Mouse (Mus musculus) CH12.LX (cell line): ENCODE results near the gene Cdh13. TPM values are rescaled to one million over a fixed set of nuclear protein-coding genes. Genes with fewer than 3 reads are reported as not detected.

Experiments
- DNase-seq: peaks from one replicate; pipeline ENCODE4 v3.0.0-alpha.2; 2013; ENCODE audit errors: extremely low read depth
- H3K27ac ChIP-seq: 2 replicates; pipeline ENCODE4 v1.5.1; 2012; ENCODE audit warnings: low read depth, mild to moderate bottlenecking, control low read depth, moderate library complexity; ENCODE audit not compliant: insufficient read depth
- H3K27me3 ChIP-seq: replicated peaks from 2 replicates; pipeline ENCODE3; 2012; ENCODE audit warnings: inconsistent platforms
- H3K36me3 ChIP-seq, 2 experiments: replicated peaks in 1 of 2; 2 replicates each; pipeline versions ENCODE3 to v1.6.1; 2012; ENCODE audit warnings: inconsistent platforms in 1 of 2, low read length in 1 of 2, mild to moderate bottlenecking in 1 of 2, mixed read lengths in 1 of 2, moderate library complexity in 1 of 2; ENCODE audit not compliant: control insufficient read depth in 1 of 2, insufficient read depth in 1 of 2
- H3K4me1 ChIP-seq, 2 experiments: 2 replicates each; pipeline ENCODE4 v1.6.1; 2012; ENCODE audit warnings: inconsistent platforms in 1 of 2, moderate library complexity in 1 of 2; ENCODE audit not compliant: insufficient read depth in 2 of 2, control insufficient read depth in 1 of 2
- H3K4me2 ChIP-seq: 2 replicates; pipeline ENCODE4 v1.6.1; 2012; ENCODE audit warnings: low read depth, mild to moderate bottlenecking, control low read depth; ENCODE audit not compliant: poor library complexity, insufficient read depth, severe bottlenecking
- H3K4me3 ChIP-seq, 3 experiments: fragments of 150-350 bp in 1 of 3; sonication (generic) in 1 of 3; replicated peaks in 1 of 3; 2 replicates each; pipeline versions ENCODE3 to v1.5.1; 2011 to 2012; ENCODE audit warnings: low read depth in 2 of 3, low read length in 2 of 3, mild to moderate bottlenecking in 2 of 3, moderate library complexity in 2 of 3, control low read depth in 1 of 3, improper control_type of control experiment in 1 of 3, inconsistent platforms in 1 of 3, mixed read lengths in 1 of 3; ENCODE audit not compliant: poor library complexity in 1 of 3
- H3K79me2 ChIP-seq: replicated peaks from 2 replicates; pipeline ENCODE4 v1.6.1; 2012; ENCODE audit warnings: mild to moderate bottlenecking, moderate library complexity; ENCODE audit not compliant: control insufficient read depth, poor library complexity, insufficient read depth, severe bottlenecking; ENCODE audit errors: extremely low read depth
- H3K9ac ChIP-seq: 2 replicates; pipeline ENCODE4 v1.6.1; 2012; ENCODE audit warnings: low read depth, mild to moderate bottlenecking, control low read depth, moderate library complexity; ENCODE audit not compliant: insufficient read depth
- H3K9me3 ChIP-seq: replicated peaks from 2 replicates; pipeline ENCODE3; 2012; ENCODE audit warnings: low read length, inconsistent platforms, mixed read lengths
- BHLHE40 ChIP-seq: IDR thresholded peaks from 2 replicates; pipeline ENCODE4 v1.6.1; 2011; ENCODE audit warnings: mild to moderate bottlenecking, low read depth, low read length, improper control_type of control experiment
- CHD1 ChIP-seq: IDR thresholded peaks from 2 replicates; pipeline ENCODE4 v1.6.1; 2012; ENCODE audit warnings: low read depth, low read length, improper control_type of control experiment, inconsistent platforms
- CHD2 ChIP-seq: IDR thresholded peaks from 2 replicates; pipeline ENCODE4 v1.6.1; 2011; ENCODE audit warnings: low read length, improper control_type of control experiment
- CTCF ChIP-seq, 2 experiments: IDR thresholded peaks in 1 of 2; conservative IDR thresholded peaks in 1 of 2; 2 replicates each; pipeline ENCODE4 v1.5.1; 2011 to 2012; ENCODE audit warnings: low read depth in 2 of 2, low read length in 2 of 2, improper control_type of control experiment in 1 of 2, inconsistent platforms in 1 of 2, mild to moderate bottlenecking in 1 of 2, moderate library complexity in 1 of 2
- ELF1 ChIP-seq: IDR thresholded peaks from 2 replicates; pipeline ENCODE4 v1.6.1; 2014; ENCODE audit warnings: low read depth, mild to moderate bottlenecking, inconsistent platforms, low read length, improper control_type of control experiment
- EP300 ChIP-seq: IDR thresholded peaks from 2 replicates; pipeline ENCODE4 v1.6.1; 2011; ENCODE audit warnings: low read length, improper control_type of control experiment
- ETS1 ChIP-seq: conservative IDR thresholded peaks from 2 replicates; pipeline ENCODE4 v1.6.1; 2012; ENCODE audit warnings: low read depth, mild to moderate bottlenecking, inconsistent platforms, low read length, improper control_type of control experiment, moderate library complexity
- GABPA ChIP-seq: IDR thresholded peaks from 2 replicates; pipeline ENCODE4 v1.6.1; 2012; ENCODE audit warnings: low read depth, low read length, improper control_type of control experiment, inconsistent platforms; ENCODE audit not compliant: insufficient replicate concordance
- HCFC1 ChIP-seq: IDR thresholded peaks from 2 replicates; pipeline ENCODE4 v1.6.1; 2012; ENCODE audit warnings: low read depth, mild to moderate bottlenecking, inconsistent platforms, low read length, improper control_type of control experiment
- IRF4 ChIP-seq: IDR thresholded peaks from 2 replicates; pipeline ENCODE4 v1.6.1; 2014; ENCODE audit warnings: low read depth, mild to moderate bottlenecking, inconsistent platforms, low read length, improper control_type of control experiment
- JUN ChIP-seq: IDR thresholded peaks from 2 replicates; pipeline ENCODE4 v1.6.1; 2011; ENCODE audit warnings: low read depth, mild to moderate bottlenecking, low read length, improper control_type of control experiment, moderate library complexity; ENCODE audit not compliant: insufficient read depth
- JUND ChIP-seq: conservative IDR thresholded peaks from 2 replicates; pipeline ENCODE4 v1.6.1; 2011; ENCODE audit warnings: low read depth, low read length, improper control_type of control experiment
- MAX ChIP-seq: IDR thresholded peaks from 2 replicates; pipeline ENCODE4 v1.6.1; 2011; ENCODE audit warnings: low read length, improper control_type of control experiment
- MXI1 ChIP-seq: IDR thresholded peaks from 2 replicates; pipeline ENCODE4 v1.6.1; 2011; ENCODE audit warnings: mild to moderate bottlenecking, low read depth, low read length, improper control_type of control experiment
- MYC ChIP-seq: IDR thresholded peaks from 2 replicates; pipeline ENCODE4 v1.6.1; 2011; ENCODE audit warnings: low read depth, mild to moderate bottlenecking, improper control_type of control experiment, low read length
- NELFE ChIP-seq: IDR thresholded peaks from 2 replicates; pipeline ENCODE4 v1.6.1; 2011; ENCODE audit warnings: low read depth, low read length, improper control_type of control experiment
- PAX5 ChIP-seq: IDR thresholded peaks from 2 replicates; pipeline ENCODE4 v1.6.1; 2012; ENCODE audit warnings: low read length, inconsistent platforms, mixed read lengths
- POLR2A ChIP-seq: IDR thresholded peaks from 2 replicates; pipeline ENCODE4 v1.6.1; 2011; ENCODE audit warnings: low read depth, mild to moderate bottlenecking, improper control_type of control experiment, low read length
- RAD21 ChIP-seq: IDR thresholded peaks from 2 replicates; pipeline ENCODE4 v1.6.1; 2011; ENCODE audit warnings: low read depth, mild to moderate bottlenecking, low read length, improper control_type of control experiment, moderate library complexity
- SIN3A ChIP-seq: IDR thresholded peaks from 2 replicates; pipeline ENCODE4 v1.6.1; 2012; ENCODE audit warnings: low read length, improper control_type of control experiment, inconsistent platforms
- SMC3 ChIP-seq: IDR thresholded peaks from 2 replicates; pipeline ENCODE4 v1.6.1; 2011; ENCODE audit warnings: low read depth, low read length, improper control_type of control experiment
- TCF12 ChIP-seq: IDR thresholded peaks from 2 replicates; pipeline ENCODE4 v1.6.1; 2014; ENCODE audit warnings: low read depth, mild to moderate bottlenecking, inconsistent platforms, low read length, improper control_type of control experiment
- USF1 ChIP-seq: IDR thresholded peaks from 2 replicates; pipeline ENCODE4 v1.6.1; 2014; ENCODE audit warnings: low read depth, mild to moderate bottlenecking, inconsistent platforms, low read length, improper control_type of control experiment
- ZC3H11A ChIP-seq: IDR thresholded peaks from 2 replicates; pipeline ENCODE4 v1.6.1; 2012; ENCODE audit warnings: low read depth, mild to moderate bottlenecking, inconsistent platforms, low read length, improper control_type of control experiment
- ZKSCAN1 ChIP-seq: IDR thresholded peaks from 2 replicates; pipeline ENCODE4 v1.6.1; 2012; ENCODE audit warnings: low read depth, inconsistent platforms, low read length, improper control_type of control experiment, borderline replicate concordance
- ZNF384 ChIP-seq: IDR thresholded peaks from 2 replicates; pipeline ENCODE4 v1.6.1; 2012; ENCODE audit warnings: low read depth, low read length, improper control_type of control experiment, inconsistent platforms
- dilution Hi-C: fragments of 300-500 bp; cut with MboI; formaldehyde crosslinking; loops from 2 replicates; pipeline ENCODE4 v1.14.3; 2020; ENCODE audit warnings: low sequenced_read_pairs; ENCODE audit not compliant: extremely low pct_unique_long_range_greater_than_20kb, extremely low pct_ligation_motif_present
- in situ Hi-C: fragments of 300-500 bp; cut with MboI; formaldehyde crosslinking; loops from 3 replicates; pipeline ENCODE4 v1.14.3; 2019; ENCODE audit warnings: low sequenced_read_pairs, low pct_ligation_motif_present, low pct_unique_long_range_greater_than_20kb, mixed read lengths
- polyA plus RNA-seq: library from polyadenylated mRNA; unstranded; fragments of >175 nt; gene quantifications from 2 replicates; pipeline ENCODE4 v1.2.1, GENCODE M21; 2012; ENCODE audit warnings: low read depth; ENCODE audit not compliant: insufficient read length
- total RNA-seq, 2 experiments: library from RNA; depleted of rRNA; stranded (reverse); fragments of 300-350 nt in 1 of 2; fragments of >200 nt in 1 of 2; gene quantifications; 2 replicates each; pipeline ENCODE4 v1.2.3; 2012 to 2014

Cdh13 gene
- total and polyA plus RNA-seq, 3 experiments, result not detected

DNA sequence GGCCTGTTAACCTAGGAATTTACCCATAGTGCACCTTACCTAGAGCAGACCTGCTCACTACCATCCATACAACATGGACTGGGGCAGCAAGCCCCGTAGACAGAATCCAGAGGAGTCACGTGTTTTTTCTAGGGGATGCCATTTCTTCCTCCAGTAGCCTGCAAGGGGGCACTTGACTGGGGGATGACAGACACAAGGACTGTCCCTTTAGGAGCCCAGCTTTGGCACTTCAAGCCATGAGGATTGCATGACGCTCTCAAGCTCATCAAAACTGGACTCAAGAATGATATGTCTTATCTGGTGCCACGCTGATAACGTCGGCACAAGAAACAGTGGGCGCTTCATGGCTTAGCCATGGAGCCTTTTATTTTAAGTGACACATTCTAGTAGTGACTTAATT, 31.4 kb downstream of the Cdh13 start:
- no peaks in the 10 kb centered on the region for H3K27me3 ChIP-seq
- H3K9ac ChIP-seq, result no peak overlapping the region
- no peak overlapping the region for H3K27ac ChIP-seq
- DNase-seq, result no peak
- H3K79me2 ChIP-seq, result no peaks in the 10 kb centered on the region
- TF ChIP-seq MXI1, result no peak
- TF ChIP-seq CTCF (conservative IDR thresholded peaks at IDR 0.05 in 1 of 2, IDR thresholded peaks at IDR 0.05 in 1 of 2; ENCODE audit: low read depth in 2 of 2, low read length in 2 of 2), result no peak
- no peak for TF ChIP-seq MAX
- no peak for TF ChIP-seq CHD2
- TF ChIP-seq JUN, result no peak
- TF ChIP-seq GABPA, result no peak
- TF ChIP-seq USF1, result no peak
- TF ChIP-seq POLR2A, result no peak
- TF ChIP-seq ZNF384, result no peak
- no peak for TF ChIP-seq SIN3A
- TF ChIP-seq JUND, result no peak
- TF ChIP-seq EP300, result no peak
- TF ChIP-seq ZKSCAN1, result no peak
- no peak for TF ChIP-seq MYC
- TF ChIP-seq BHLHE40, result no peak
- no peak for TF ChIP-seq SMC3
- no peak for TF ChIP-seq RAD21
- TF ChIP-seq ZC3H11A, result no peak
- in situ Hi-C loops, result no loop called here
- no peak overlapping the region for H3K4me3 ChIP-seq
- peaks cover 93% of the 10 kb centered on the region for H3K9me3 ChIP-seq
- H3K4me2 ChIP-seq, result no peak overlapping the region
- dilution Hi-C loops, result no loop called here
- H3K36me3 ChIP-seq, result no peaks in the 10 kb centered on the region
- no peaks in the 10 kb centered on the region for H3K4me1 ChIP-seq

DNA sequence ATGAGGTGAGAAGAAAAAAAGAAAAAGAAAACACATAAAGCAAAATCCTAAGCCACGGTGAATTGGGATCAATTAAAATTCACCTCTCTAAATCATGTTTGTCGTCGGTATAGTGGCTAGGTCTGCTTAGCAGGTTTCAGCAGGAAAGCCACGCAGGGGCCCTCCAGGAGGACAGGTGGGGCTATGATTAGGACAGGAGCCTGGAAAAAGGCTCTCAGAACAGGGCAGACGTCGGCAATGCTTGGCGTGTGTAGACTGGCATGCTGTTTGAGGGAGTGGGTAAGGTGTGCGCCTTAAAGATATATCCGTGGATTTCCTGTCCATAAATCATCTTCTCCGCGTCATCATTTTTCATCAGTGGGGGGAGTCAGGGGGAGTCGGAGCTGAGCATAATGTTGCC, 32.9 kb downstream of the Cdh13 start:
- no peaks in the 10 kb centered on the region for H3K27me3 ChIP-seq
- TF ChIP-seq TCF12, result no peak
- TF ChIP-seq MAX, result no peak
- TF ChIP-seq ZNF384, result no peak
- no peak for TF ChIP-seq ZKSCAN1
- TF ChIP-seq CHD1, result no peak
- TF ChIP-seq CTCF (conservative IDR thresholded peaks at IDR 0.05 in 1 of 2, IDR thresholded peaks at IDR 0.05 in 1 of 2; ENCODE audit: low read depth in 2 of 2, low read length in 2 of 2), result no peak
- TF ChIP-seq IRF4, result no peak
- TF ChIP-seq NELFE, result no peak
- no peak for TF ChIP-seq CHD2
- no peak for TF ChIP-seq JUND
- no peak for TF ChIP-seq RAD21
- TF ChIP-seq GABPA, result no peak
- no peak for TF ChIP-seq ELF1
- TF ChIP-seq ZC3H11A, result no peak
- TF ChIP-seq ETS1, result no peak
- TF ChIP-seq SMC3, result no peak
- no peak for TF ChIP-seq MYC
- TF ChIP-seq HCFC1, result no peak
- no peak for TF ChIP-seq PAX5
- no peak for TF ChIP-seq EP300
- no peaks in the 10 kb centered on the region for H3K36me3 ChIP-seq
- no peak for DNase-seq
- no peak overlapping the region for H3K9ac ChIP-seq
- H3K27ac ChIP-seq, result no peak overlapping the region
- in situ Hi-C loops, result no loop called here
- no peak overlapping the region for H3K4me2 ChIP-seq
- dilution Hi-C loops, result no loop called here
- H3K79me2 ChIP-seq, result no peaks in the 10 kb centered on the region
- no peaks in the 10 kb centered on the region for H3K4me1 ChIP-seq
- H3K9me3 ChIP-seq, result peaks cover 93% of the 10 kb centered on the region
- H3K4me3 ChIP-seq, result no peak overlapping the region
